Mouse (Mus musculus) liver, postnatal 0 days (tissue): ENCODE measurements around the gene Rad51b. TPM values are rescaled to one million over a fixed set of nuclear protein-coding genes. Genes with fewer than 3 reads are reported as not detected.

Source experiments
- ATAC-seq: fragments of 200-750 bp; cut with Nextera tagmentation; 2 replicates; pipeline ENCODE4 v1.8.0; 2017; ENCODE audit warnings: mild to moderate bottlenecking, moderate library complexity
- DNase-seq: peaks from one replicate; pipeline ENCODE4 v3.0.0-alpha.2; 2016
- H3K27ac ChIP-seq: fragments of 300-500 bp; sonication (generic); 2 replicates; pipeline ENCODE4 v1.5.1; 2014; ENCODE audit warnings: antibody characterized with exemption, moderate library complexity, mild to moderate bottlenecking, low read depth
- H3K27me3 ChIP-seq: fragments of 300-500 bp; sonication (generic); 2 replicates; pipeline ENCODE4 v1.6.1; 2014; ENCODE audit warnings: low read length, control low read depth, mixed read lengths; ENCODE audit not compliant: insufficient read depth
- H3K36me3 ChIP-seq: fragments of 300-500 bp; sonication (generic); replicated peaks from 2 replicates; pipeline ENCODE4 v1.6.1; 2014; ENCODE audit warnings: mild to moderate bottlenecking, control low read depth, low read length, moderate library complexity, mixed read lengths; ENCODE audit not compliant: insufficient read depth
- H3K4me1 ChIP-seq: fragments of 300-500 bp; sonication (generic); 2 replicates; pipeline ENCODE4 v1.6.1; 2014; ENCODE audit warnings: antibody characterized with exemption, mild to moderate bottlenecking, control low read depth; ENCODE audit not compliant: insufficient read depth
- H3K4me2 ChIP-seq: fragments of 300-500 bp; sonication (generic); 2 replicates; pipeline ENCODE4 v1.6.1; 2014; ENCODE audit warnings: low read depth, mild to moderate bottlenecking, low read length, moderate library complexity, mixed read lengths
- H3K4me3 ChIP-seq: fragments of 300-500 bp; sonication (generic); 2 replicates; pipeline ENCODE4 v1.5.1; 2014; ENCODE audit warnings: low read depth, low read length
- H3K9ac ChIP-seq: fragments of 300-500 bp; sonication (generic); replicated peaks from 2 replicates; pipeline ENCODE4 v1.6.1; 2014; ENCODE audit warnings: mild to moderate bottlenecking, moderate library complexity
- H3K9me3 ChIP-seq: fragments of 300-500 bp; sonication (generic); 2 replicates; pipeline ENCODE4 v1.6.1; 2016; ENCODE audit warnings: mild to moderate bottlenecking, control low read depth, low read length, mixed read lengths
- CTCF ChIP-seq: sonication (generic); IDR thresholded peaks from 2 replicates; pipeline ENCODE4 v1.5.1; 2016; ENCODE audit warnings: antibody characterized with exemption, low read depth
- EP300 ChIP-seq: IDR thresholded peaks from 2 replicates; pipeline ENCODE4 v1.6.1; 2016; ENCODE audit warnings: antibody characterized with exemption, low read depth, mild to moderate bottlenecking
- WGBS: fragments of 180-500 bp; shearing (Covaris S2); extraction: QIAGEN DNeasy Blood & Tissue Kit; methylation state at CpG from one replicate; pipeline ENCODE4 v1.1.7; 2014; ENCODE audit not compliant: insufficient replicate concordance; 5-methylcytosine and 5-hydroxymethylcytosine counted together
- polyA plus RNA-seq: library from polyadenylated mRNA; unstranded; fragments of >200 nt; fragmentation: Nextera tagmentation; extraction: Ambion mirVana; gene quantifications from 2 replicates; pipeline ENCODE4 v1.2.1, GENCODE M21; 2015

Rad51b gene
- polyA plus RNA-seq, 1 experiment from 2014 or later = 2.5 TPM

DNA sequence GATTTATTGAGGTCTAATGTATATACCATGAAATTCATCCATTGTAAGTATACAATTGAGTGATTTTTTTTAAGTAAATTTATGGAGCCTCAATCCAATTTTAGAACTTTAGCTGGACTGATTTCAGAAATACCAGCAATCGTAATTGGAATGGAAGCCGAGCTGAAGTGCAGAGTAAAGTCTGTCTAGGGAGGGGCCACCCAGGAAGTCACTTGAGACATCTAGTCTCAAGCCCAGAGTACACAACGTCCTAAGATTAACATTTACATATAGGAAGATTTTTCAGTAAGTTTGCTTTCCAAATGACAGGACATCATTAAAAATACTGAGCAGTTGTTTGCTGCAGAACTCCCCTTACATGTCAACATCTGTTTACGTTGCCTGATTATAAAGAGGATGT lies 386.7 kb downstream of the Rad51b start:
- DNase-seq (no peak), ATAC-seq (no peak)
- 53% methylated on average over 4 of the region's 4 CpGs for WGBS
- H3K27ac ChIP-seq = no peak overlapping the region; the same call in 1 of the 2 replicates
- H3K4me3 ChIP-seq = no peak overlapping the region
- no peaks in the 10 kb centered on the region for H3K36me3 ChIP-seq
- peaks cover 12% of the 10 kb centered on the region for H3K4me1 ChIP-seq
- H3K4me2 ChIP-seq = no peak overlapping the region
- H3K9me3 ChIP-seq = no peaks in the 10 kb centered on the region
- no peak overlapping the region for H3K9ac ChIP-seq
- H3K27me3 ChIP-seq = no peaks in the 10 kb centered on the region
- TF ChIP-seq CTCF (no peak), EP300 (peak; percentile 13; the same call in 1 of the 2 replicates)

DNA sequence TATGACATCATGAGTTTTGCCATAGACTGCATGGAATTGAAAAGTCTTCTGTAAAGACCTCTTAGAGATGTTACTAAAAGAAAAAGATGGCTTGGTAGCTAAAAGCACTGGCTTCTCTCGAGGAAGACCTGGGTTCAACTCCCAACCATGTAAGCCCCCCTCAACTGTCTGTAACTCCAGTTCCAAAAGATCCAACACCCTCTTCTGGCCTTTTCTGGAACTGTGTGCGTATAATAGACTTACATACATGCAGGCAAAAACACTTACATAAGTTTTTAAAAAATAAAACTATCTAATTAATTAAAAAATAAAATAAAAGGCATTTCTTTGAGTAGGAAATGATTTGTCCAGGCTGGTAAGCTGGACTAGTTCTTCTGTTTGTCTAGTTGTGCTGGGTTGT lies 387.3 kb downstream of the Rad51b start:
- no peak overlapping the region; the same call in 1 of the 2 replicates for H3K27ac ChIP-seq
- H3K4me1 ChIP-seq = peaks cover 12% of the 10 kb centered on the region
- H3K4me3 ChIP-seq = no peak overlapping the region
- no peak overlapping the region for H3K9ac ChIP-seq
- H3K27me3 ChIP-seq = no peaks in the 10 kb centered on the region
- no peak for DNase-seq
- no peaks in the 10 kb centered on the region for H3K36me3 ChIP-seq
- 84% methylated on average over 2 of the region's 2 CpGs for WGBS
- H3K4me2 ChIP-seq = no peak overlapping the region
- TF ChIP-seq CTCF (0 out of 2 replicates have a peak, but pooled peaks have one; percentile 15), EP300 (no peak)
- H3K9me3 ChIP-seq = no peaks in the 10 kb centered on the region
- no peak for ATAC-seq

DNA sequence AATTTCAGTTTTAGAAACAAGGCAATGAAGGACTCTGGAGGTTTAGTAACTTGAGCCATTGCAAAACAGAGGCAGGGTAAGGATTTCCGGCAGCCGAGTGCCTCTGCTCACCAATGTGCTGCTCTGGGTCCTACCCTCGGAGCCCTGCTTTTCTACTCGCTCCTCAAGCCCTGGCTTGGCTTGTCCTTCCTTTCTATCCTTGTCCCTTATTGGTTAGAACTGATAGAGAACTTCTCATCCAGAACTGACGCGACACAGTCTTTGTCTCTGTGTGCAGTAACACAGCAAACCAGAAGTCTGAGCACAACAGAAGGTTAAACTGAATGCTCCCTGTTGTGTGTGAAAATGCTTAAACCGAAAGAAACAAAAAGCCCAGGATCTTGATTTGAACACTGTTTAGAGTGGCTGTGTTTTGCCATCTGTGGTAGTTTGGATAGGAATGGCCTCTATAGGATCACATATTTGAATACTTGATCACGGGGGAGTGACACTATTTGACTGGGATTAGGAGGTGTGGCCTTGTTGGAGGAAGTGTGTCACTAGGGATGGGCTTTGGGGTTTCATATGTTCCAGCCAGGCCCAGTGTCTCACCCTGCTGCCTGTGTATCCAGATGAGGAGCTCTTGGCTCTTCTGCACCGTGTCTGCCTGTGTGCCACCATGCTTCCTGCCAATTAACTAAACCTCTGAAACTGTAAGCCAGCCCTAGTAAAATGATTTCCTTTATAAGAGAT lies 389.7 kb downstream of the Rad51b start:
- Histone ChIP-seq H3K4me2 (no peak overlapping the region), H3K4me1 (peaks cover 12% of the 10 kb centered on the region), H3K9me3 (no peaks in the 10 kb centered on the region), H3K4me3 (no peak overlapping the region), H3K9ac (no peak overlapping the region), H3K27me3 (no peaks in the 10 kb centered on the region), H3K27ac (peak overlapping the region; percentile 34; the same call in 1 of the 2 replicates), H3K36me3 (no peaks in the 10 kb centered on the region)
- no peak for TF ChIP-seq CTCF
- TF ChIP-seq EP300 = no peak
- WGBS = 75% methylated on average over 9 of the region's 9 CpGs
- DNase-seq (no peak), ATAC-seq (peak; percentile 48)

DNA sequence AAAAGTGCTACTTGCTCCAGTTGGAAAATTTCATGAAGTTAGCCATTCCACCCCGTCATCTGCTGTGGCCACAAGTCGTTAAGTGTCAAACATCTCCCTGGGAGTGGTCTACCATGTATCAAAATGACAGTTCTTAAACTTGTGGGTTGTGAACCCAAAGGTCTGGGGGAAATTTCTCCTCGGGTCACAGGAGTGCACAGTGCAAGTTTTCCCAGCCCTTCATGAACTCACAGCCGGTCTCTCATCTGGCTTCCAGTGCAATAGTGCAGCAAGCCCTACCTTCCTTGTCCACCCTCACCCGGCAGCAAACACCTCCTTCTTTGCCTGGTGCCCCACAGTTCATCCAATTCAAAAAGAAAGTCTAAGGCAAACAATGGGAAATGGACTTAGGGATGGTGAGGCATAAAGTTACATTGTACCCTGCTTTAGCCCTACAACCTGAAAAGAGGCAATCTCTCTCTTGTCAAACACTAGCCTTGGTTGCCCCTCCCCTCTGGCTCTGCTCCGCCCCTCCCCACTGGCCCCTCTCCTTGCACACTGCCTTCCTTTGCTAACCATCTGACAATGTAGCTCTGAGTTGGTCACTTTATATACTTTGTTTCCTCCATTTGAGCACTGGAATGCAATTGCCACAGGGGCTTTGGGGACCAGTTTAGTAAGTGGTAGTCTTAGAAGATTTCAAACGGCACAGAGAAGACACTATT lies 390.8 kb downstream of the Rad51b start:
- DNase-seq (no peak), ATAC-seq (no peak)
- H3K4me3 ChIP-seq = no peak overlapping the region
- peaks cover 20% of the 10 kb centered on the region for H3K4me1 ChIP-seq
- H3K9ac ChIP-seq = no peak overlapping the region
- 49% methylated on average over 7 of the region's 7 CpGs for WGBS
- no peaks in the 10 kb centered on the region for H3K27me3 ChIP-seq
- no peak overlapping the region for H3K27ac ChIP-seq
- no peak overlapping the region for H3K4me2 ChIP-seq
- H3K9me3 ChIP-seq = no peaks in the 10 kb centered on the region
- H3K36me3 ChIP-seq = no peaks in the 10 kb centered on the region
- TF ChIP-seq EP300 = no peak

DNA sequence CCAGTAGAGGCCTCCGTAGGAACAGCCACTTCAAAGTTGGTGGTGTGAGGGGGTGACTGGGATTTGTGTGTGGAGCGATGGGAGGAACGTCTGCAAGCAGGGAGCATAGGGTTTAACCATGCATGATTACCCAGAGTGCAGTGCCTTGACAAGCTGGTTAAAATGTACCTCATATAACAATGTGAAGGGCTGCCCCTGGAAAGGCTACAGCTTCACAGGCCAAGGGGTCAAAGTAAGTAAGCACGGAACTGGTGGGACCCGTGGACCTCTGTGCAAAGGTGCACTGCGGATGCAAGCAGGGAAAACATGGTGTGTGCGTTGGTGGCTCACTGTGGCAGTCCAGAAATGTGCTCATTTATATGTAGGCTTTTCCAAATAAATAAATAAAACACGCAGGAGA lies 392.2 kb downstream of the Rad51b start:
- Histone ChIP-seq H3K9ac (no peak overlapping the region), H3K4me2 (no peak overlapping the region), H3K4me1 (peaks cover 18% of the 10 kb centered on the region), H3K9me3 (no peaks in the 10 kb centered on the region), H3K27me3 (no peaks in the 10 kb centered on the region), H3K4me3 (no peak overlapping the region), H3K27ac (no peak overlapping the region), H3K36me3 (no peaks in the 10 kb centered on the region)
- TF ChIP-seq EP300 (no peak), CTCF (no peak)
- ATAC-seq (peak; percentile 62), DNase-seq (no peak)
- 71% methylated on average over 8 of the region's 8 CpGs for WGBS

DNA sequence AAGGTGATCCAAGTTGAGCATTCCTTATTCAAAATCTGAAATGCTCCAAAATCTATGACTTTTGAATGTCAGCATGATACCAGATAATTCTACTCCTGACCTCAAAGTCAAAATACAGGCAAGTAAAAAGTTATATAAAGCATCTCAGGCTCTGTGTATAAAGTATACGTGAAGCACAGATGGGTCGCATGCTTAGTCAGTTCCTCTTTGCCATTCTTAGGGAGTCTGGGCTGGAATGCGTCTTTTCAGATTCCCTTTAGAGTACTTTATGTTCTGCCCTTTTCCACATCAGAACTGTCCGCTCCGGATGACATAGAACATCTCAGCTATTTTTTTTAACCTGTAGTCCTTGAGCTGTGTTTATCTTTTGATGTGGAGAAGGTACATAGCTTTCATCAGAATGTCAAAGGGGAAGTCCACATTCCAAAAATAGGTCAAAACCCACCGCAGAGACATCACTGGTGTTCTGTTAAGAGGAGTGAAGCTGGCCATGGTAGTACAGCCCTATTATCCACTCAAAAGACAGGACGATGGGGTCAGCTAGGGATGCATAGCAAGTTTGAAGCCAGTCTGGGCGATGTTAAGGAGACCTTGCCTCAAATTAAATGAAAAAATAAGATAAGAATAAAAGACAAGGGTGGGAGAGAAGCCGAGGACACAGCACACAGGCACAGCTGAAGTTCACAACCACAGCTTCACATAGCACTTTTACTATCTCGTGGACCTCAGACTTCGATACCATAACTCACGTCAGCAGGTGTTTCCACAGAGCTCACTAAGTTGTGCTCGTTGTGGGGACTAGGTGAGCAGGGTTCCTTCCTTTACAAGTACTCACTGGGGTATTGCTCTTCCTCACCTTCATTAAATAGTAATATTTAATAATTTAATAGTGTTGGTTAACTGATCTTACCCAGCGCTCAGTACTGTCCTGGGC lies 395.1 kb downstream of the Rad51b start:
- Histone ChIP-seq H3K27ac (no peak overlapping the region), H3K27me3 (no peaks in the 10 kb centered on the region), H3K9ac (no peak overlapping the region), H3K36me3 (no peaks in the 10 kb centered on the region), H3K4me1 (peaks cover 17% of the 10 kb centered on the region), H3K4me2 (no peak overlapping the region), H3K9me3 (no peaks in the 10 kb centered on the region), H3K4me3 (no peak overlapping the region)
- DNase-seq = no peak
- ATAC-seq = 0 out of 2 replicates have a peak, but pooled peaks have one; percentile 23
- 35% methylated on average over 14 of the region's 14 CpGs for WGBS
- no peak for TF ChIP-seq EP300
- no peak for TF ChIP-seq CTCF
